ENCODE assay signal across 9 mouse cellular contexts in the genomic region with DNA sequence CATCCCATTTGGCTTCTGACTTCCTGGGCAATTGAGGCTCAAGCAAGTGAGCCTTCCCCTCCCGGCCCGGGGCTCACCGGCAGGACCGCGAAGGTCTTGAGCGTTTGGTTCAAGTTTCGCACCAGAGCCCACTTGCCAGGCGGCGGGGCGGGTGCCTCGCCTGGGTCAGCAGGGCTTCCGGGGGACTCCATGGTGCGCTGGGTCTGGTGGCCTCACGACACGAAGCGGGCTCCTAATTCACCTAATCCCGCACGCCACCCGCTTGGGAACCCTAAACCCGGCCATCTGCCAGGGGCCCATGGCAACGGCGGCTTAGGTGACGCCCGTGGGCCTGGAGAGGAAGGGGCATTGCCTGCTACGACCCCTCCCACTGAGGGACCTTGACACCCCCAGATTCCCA. TPM values are rescaled to one million over a fixed set of nuclear protein-coding genes. Genes with fewer than 3 reads are reported as not detected.
A peak's percentile ranks its signal among the peaks of the same experiment; 100 is the strongest.
DNase-seq lines count a peak whose midpoint lies in the region; ATAC-seq and TF ChIP-seq lines count a peak whose summit lies in the region.
"Had no signal": no experiment of that assay in that cellular context is flagged by ENCODE, and none has a peak within 500 bp of the region (broad histone marks: within the 10 kb centered on the region; RNA-seq: fewer than 3 reads in every experiment).

No protein-coding gene starts in this region.

- H3K27me3 ChIP-seq in lung, embryonic 14.5 days (ENCODE audit: insufficient read depth, low read length), result peaks cover 20% of the 10 kb centered on the region
- H3K27me3 ChIP-seq in forebrain, embryonic 13.5 days, result peaks cover 22% of the 10 kb centered on the region
- peaks cover 41% of the 10 kb centered on the region for H3K27me3 ChIP-seq in limb, embryonic 10.5 days (ENCODE audit: low read depth, poor library complexity, severe bottlenecking)

- no peaks in the 10 kb centered on the region for H3K4me1 ChIP-seq in lung, embryonic 14.5 days (ENCODE audit: insufficient read depth)
- peaks cover 7% of the 10 kb centered on the region for H3K4me1 ChIP-seq in forebrain, embryonic 13.5 days
- H3K4me1 ChIP-seq in limb, embryonic 10.5 days, result peaks cover 11% of the 10 kb centered on the region

- H3K36me3 ChIP-seq in lung, embryonic 14.5 days (ENCODE audit: insufficient read depth), result no peaks in the 10 kb centered on the region
- H3K36me3 ChIP-seq in forebrain, embryonic 13.5 days (ENCODE audit: poor library complexity, severe bottlenecking), result no peaks in the 10 kb centered on the region
- no peaks in the 10 kb centered on the region for H3K36me3 ChIP-seq in limb, embryonic 10.5 days

- intact Hi-C loops in left cerebral cortex, postnatal 36 days (cut with DNase I), result no loop called here

- H3K4me2 ChIP-seq in lung, embryonic 14.5 days, result peak overlapping the region; percentile 58
- H3K4me2 ChIP-seq in forebrain, embryonic 13.5 days, result peak overlapping the region; percentile 47

- H3K27ac ChIP-seq in lung, embryonic 14.5 days (ENCODE audit: low read depth), result no peak overlapping the region
- no peak overlapping the region for H3K27ac ChIP-seq in forebrain, embryonic 13.5 days
- H3K27ac ChIP-seq in limb, embryonic 10.5 days, result peak overlapping the region; percentile 44; the same call in 1 of the 2 replicates

- no peak for TF ChIP-seq CTCF in lung, embryonic 14.5 days (IDR thresholded peaks at IDR 0.05; ENCODE audit: low read depth)

- peak overlapping the region; percentile 25 for H3K4me3 ChIP-seq in lung, embryonic 14.5 days (ENCODE audit: low read depth, low read length)
- 0 out of 2 replicates have a peak overlapping the region, but pooled peaks have one; percentile 6 for H3K4me3 ChIP-seq in forebrain, embryonic 13.5 days
- peak overlapping the region; percentile 47 for H3K4me3 ChIP-seq in limb, embryonic 10.5 days

- DNase-seq in lung, embryonic 14.5 days, result no peak
- no peak for DNase-seq in lung, adult 18-20 months
- peak; percentile 58 for DNase-seq in limb, embryonic 10.5 days (ENCODE audit: low spot score)
- DNase-seq in retina, postnatal 1 day, result peak; percentile 72
- no peak for DNase-seq in left cerebral cortex, postnatal 36 days (ENCODE audit: low spot score in 2 of 2)
- DNase-seq in right cerebral cortex, postnatal 10 days (ENCODE audit: low spot score in 2 of 2), result no peak
- DNase-seq in adipocyte (ENCODE audit: low spot score), result no peak
- DNase-seq: kidney, adult 9 months had no signal

- no peaks in the 10 kb centered on the region for H3K9me3 ChIP-seq in lung, embryonic 14.5 days (ENCODE audit: low read depth, low read length)
- no peaks in the 10 kb centered on the region for H3K9me3 ChIP-seq in forebrain, embryonic 13.5 days (replicated peaks)
- no peaks in the 10 kb centered on the region for H3K9me3 ChIP-seq in limb, embryonic 10.5 days (replicated peaks)

- 3% methylated on average over 25 of the region's 25 CpGs for whole genome bisulfite sequencing in lung, embryonic 14.5 days
- 10% methylated on average over 25 of the region's 25 CpGs for WGBS in forebrain, embryonic 13.5 days
- whole genome bisulfite sequencing in limb, embryonic 10.5 days, result 2% methylated on average over 25 of the region's 25 CpGs

- peak overlapping the region; percentile 47 for H3K9ac ChIP-seq in lung, embryonic 14.5 days
- H3K9ac ChIP-seq in forebrain, embryonic 13.5 days, result no peak overlapping the region

- 0 out of 2 replicates have a peak, but pooled peaks have one; percentile 36 for ATAC-seq in lung, embryonic 14.5 days (ENCODE audit: insufficient read depth)
- no peak for ATAC-seq in forebrain, embryonic 13.5 days

RNA-seq across cellular contexts. Expression of a gene that starts 8.1 kb away (rescaled TPM):
- 15.0 and 15.3 TPM in 2 replicates for polyA plus RNA-seq in lung, embryonic 14.5 days (2014; fragmentation: Nextera tagmentation; extraction: Ambion mirVana)
- 11.8 and 14.2 TPM in 2 replicates for polyA plus RNA-seq in forebrain, embryonic 13.5 days (2015; fragmentation: Nextera tagmentation; extraction: Ambion mirVana)
- polyA plus RNA-seq in limb, embryonic 10.5 days (2016; fragmentation: Nextera tagmentation; extraction: Ambion mirVana), result 18.6 and 19.1 TPM in 2 replicates
- total RNA-seq in left cerebral cortex, postnatal 36 days (2021), result 10 to 100 TPM; 11.4 to 11.5 TPM

RNA-seq across cellular contexts. Expression of a gene that starts 34.1 kb away (rescaled TPM):
- 0.33 TPM in 1 of 2 replicates, not detected in the other for polyA plus RNA-seq in lung, embryonic 14.5 days (2014; fragmentation: Nextera tagmentation; extraction: Ambion mirVana)
- 0.42 and 0.52 TPM in 2 replicates for polyA plus RNA-seq in forebrain, embryonic 13.5 days (2015; fragmentation: Nextera tagmentation; extraction: Ambion mirVana)
- 0.13 TPM in 2 replicates for polyA plus RNA-seq in limb, embryonic 10.5 days (2016; fragmentation: Nextera tagmentation; extraction: Ambion mirVana)
- under 1 TPM; 0.57 to 0.79 TPM for total RNA-seq in left cerebral cortex, postnatal 36 days (2021)

Comparison
In these comparisons a context has a peak if more than half of its experiments do, and no peak if none do; other contexts are left out.
1. DNase-seq: peak in limb, embryonic 10.5 days (single experiment) and retina, postnatal 1 day (single experiment); none in lung, embryonic 14.5 days (single experiment), lung, adult 18-20 months (0 of 2), left cerebral cortex, postnatal 36 days (0 of 2), right cerebral cortex, postnatal 10 days (0 of 2) and adipocyte (single experiment).
2. Peak in every context shown above with its lines, with median percentiles within 50 percentile points of each other: H3K4me3 ChIP-seq.